Mouse (Mus musculus): Measurements from ENCODE around the gene Rufy3. TPM values are rescaled to one million over a fixed set of nuclear protein-coding genes. Genes with fewer than 3 reads are reported as not detected.

Gene Rufy3
- polyA plus RNA-seq, 1 experiment: 4.9 TPM

DNA sequence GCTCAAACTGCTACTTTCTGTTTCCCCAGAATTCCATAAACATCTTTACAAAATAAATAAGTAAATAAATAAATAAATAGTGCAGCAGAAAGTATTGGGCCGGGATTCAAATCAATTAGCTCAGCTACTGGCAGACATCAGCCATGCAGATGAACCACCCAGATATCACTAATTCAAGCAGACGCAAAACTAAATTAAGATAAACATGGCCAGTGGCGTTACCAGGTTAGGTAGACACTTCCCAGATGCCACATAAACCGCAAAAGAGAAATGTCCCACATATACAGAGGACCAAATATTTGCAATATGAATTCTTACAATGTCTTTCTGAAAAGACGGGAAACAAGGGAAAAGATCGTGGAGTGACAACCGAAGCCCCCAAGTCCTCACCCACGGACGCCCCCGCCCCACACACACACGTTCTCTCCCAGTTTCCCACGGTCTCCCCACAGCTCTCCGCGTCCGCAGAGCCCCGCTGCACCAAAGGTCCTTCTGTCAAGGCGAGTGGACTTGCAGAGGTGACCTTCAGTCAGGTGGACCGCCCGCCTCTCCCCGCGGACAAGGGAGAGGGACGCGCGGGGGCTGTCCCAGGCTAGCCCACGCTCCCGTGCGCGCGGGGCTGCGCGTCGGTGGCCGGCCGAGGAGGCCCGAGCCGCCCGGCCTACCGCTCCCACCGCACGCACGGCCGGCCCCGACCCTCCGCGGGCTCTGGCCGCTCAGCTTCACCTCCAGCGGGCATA, 110.0 kb downstream of the Rufy3 start:
- TF ChIP-seq POLR2A (IDR thresholded peaks at IDR 0.05; ENCODE audit: insufficient read length, low read depth): no peak
- H3K4me3 ChIP-seq: peak overlapping the region; percentile 48
- H3K79me2 ChIP-seq (ENCODE audit: control insufficient read depth, insufficient read depth): peaks cover 15% of the 10 kb centered on the region
- peak overlapping the region; percentile 98 for H3ac ChIP-seq (ENCODE audit: control insufficient read depth, insufficient read length)
- H3K27me3 ChIP-seq (ENCODE audit: control insufficient read depth, insufficient read depth, insufficient read length): no peaks in the 10 kb centered on the region
- peaks cover 5% of the 10 kb centered on the region for H3K36me3 ChIP-seq (ENCODE audit: control insufficient read depth, insufficient read depth)
- H3K4me2 ChIP-seq (ENCODE audit: low read depth): peak overlapping the region; percentile 90

- Histone ChIP-seq H3K79me2 (ENCODE audit: control insufficient read depth, insufficient read depth) (peaks cover 15% of the 10 kb centered on the region), H3ac (ENCODE audit: control insufficient read depth, insufficient read length) (peak within 1 kb of the TSS; percentile 98), H3K4me3 (peak within 1 kb of the TSS; percentile 48), H3K27me3 (ENCODE audit: control insufficient read depth, insufficient read depth, insufficient read length) (no peaks in the 10 kb centered on the region), H3K36me3 (ENCODE audit: control insufficient read depth, insufficient read depth) (peaks cover 4% of the 10 kb centered on the region), H3K4me2 (ENCODE audit: low read depth) (peak within 1 kb of the TSS; percentile 90)
- TF ChIP-seq USF1 (IDR thresholded peaks at IDR 0.05; ENCODE audit: low read depth): no peak
- TF ChIP-seq CEBPB (IDR thresholded peaks at IDR 0.05; ENCODE audit: insufficient read depth, poor library complexity, severe bottlenecking): no peak
- TF ChIP-seq E2F4 (IDR thresholded peaks at IDR 0.05; ENCODE audit: insufficient read depth): no peak
- TF ChIP-seq REST (IDR thresholded peaks at IDR 0.05; ENCODE audit: insufficient read depth, insufficient read length): no peak
- TF ChIP-seq MYOG (IDR thresholded peaks at IDR 0.05; ENCODE audit: control insufficient read depth in 1 of 3, insufficient read depth in 1 of 3, insufficient read length in 2 of 3, low read depth in 2 of 3): peak in 1 of 3 experiments; percentile 23
- peak; percentile 70 for TF ChIP-seq POLR2AphosphoS2 (IDR thresholded peaks at IDR 0.05; ENCODE audit: insufficient read length, low read depth)
- TF ChIP-seq POLR2A (IDR thresholded peaks at IDR 0.05; ENCODE audit: insufficient read length, low read depth): peak; percentile 78
- TF ChIP-seq MYOD1 (IDR thresholded peaks at IDR 0.05; ENCODE audit: control insufficient read depth in 1 of 3, insufficient read length in 2 of 3, low read depth in 2 of 3): no peak
- no peak for TF ChIP-seq TCF12 (IDR thresholded peaks at IDR 0.05; ENCODE audit: insufficient read depth, poor library complexity, severe bottlenecking)
- no peak for TF ChIP-seq TCF3 (IDR thresholded peaks at IDR 0.05; ENCODE audit: insufficient read length, low read depth)
- no peak for TF ChIP-seq MAX (IDR thresholded peaks at IDR 0.05; ENCODE audit: low read depth)
- TF ChIP-seq SRF (IDR thresholded peaks at IDR 0.05; ENCODE audit: control insufficient read depth, insufficient read length, low read depth): no peak
These were observed 110.9 kb downstream of the Rufy3 start, which contains the start of gene Grsf1 for GRCm38 (mm10) chr5:88675443-88676387. TSS of gene Grsf1 (minus strand) at chr5:88676171.

DNA sequence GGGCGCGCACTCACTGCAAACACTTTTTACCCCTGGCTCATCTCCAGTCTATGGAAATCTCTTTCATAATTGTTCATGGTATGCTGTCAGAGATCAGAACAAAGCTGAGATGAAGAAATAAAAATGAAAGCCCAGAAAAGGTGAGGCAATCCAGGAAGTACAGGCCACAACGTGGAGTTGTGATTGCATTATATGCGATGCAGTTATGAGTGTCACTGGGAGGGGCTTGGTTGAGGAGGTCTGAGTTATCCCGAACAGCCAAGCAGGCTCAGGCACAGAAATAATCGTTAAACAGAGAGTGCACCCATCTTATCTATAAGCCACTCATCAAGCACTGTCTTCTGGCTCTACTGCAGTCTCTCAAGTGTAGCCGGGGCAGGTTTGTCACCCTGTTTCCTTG, 114.1 kb downstream of the Rufy3 start:
- Histone ChIP-seq H3K4me3 (no peak overlapping the region), H3K79me2 (ENCODE audit: control insufficient read depth, insufficient read depth) (peaks cover 9% of the 10 kb centered on the region), H3K27me3 (ENCODE audit: control insufficient read depth, insufficient read depth, insufficient read length) (no peaks in the 10 kb centered on the region), H3K4me2 (ENCODE audit: low read depth) (no peak overlapping the region), H3K36me3 (ENCODE audit: control insufficient read depth, insufficient read depth) (no peaks in the 10 kb centered on the region), H3ac (ENCODE audit: control insufficient read depth, insufficient read length) (no peak overlapping the region)
- TF ChIP-seq MAX (IDR thresholded peaks at IDR 0.05; ENCODE audit: low read depth) (no peak), MYOG (IDR thresholded peaks at IDR 0.05; ENCODE audit: control insufficient read depth in 1 of 3, insufficient read depth in 1 of 3, insufficient read length in 2 of 3, low read depth in 2 of 3) (no peak), REST (IDR thresholded peaks at IDR 0.05; ENCODE audit: insufficient read depth, insufficient read length) (no peak), POLR2AphosphoS2 (IDR thresholded peaks at IDR 0.05; ENCODE audit: insufficient read length, low read depth) (no peak), USF1 (IDR thresholded peaks at IDR 0.05; ENCODE audit: low read depth) (no peak), POLR2A (IDR thresholded peaks at IDR 0.05; ENCODE audit: insufficient read length, low read depth) (no peak), MYOD1 (IDR thresholded peaks at IDR 0.05; ENCODE audit: control insufficient read depth in 1 of 3, insufficient read length in 2 of 3, low read depth in 2 of 3) (no peak), TCF3 (IDR thresholded peaks at IDR 0.05; ENCODE audit: insufficient read length, low read depth) (no peak), TCF12 (IDR thresholded peaks at IDR 0.05; ENCODE audit: insufficient read depth, poor library complexity, severe bottlenecking) (no peak), CEBPB (IDR thresholded peaks at IDR 0.05; ENCODE audit: insufficient read depth, poor library complexity, severe bottlenecking) (no peak), E2F4 (IDR thresholded peaks at IDR 0.05; ENCODE audit: insufficient read depth) (no peak), SRF (IDR thresholded peaks at IDR 0.05; ENCODE audit: control insufficient read depth, insufficient read length, low read depth) (no peak)

- no peaks in the 10 kb centered on the region for H3K36me3 ChIP-seq (ENCODE audit: control insufficient read depth, insufficient read depth)
- H3ac ChIP-seq (ENCODE audit: control insufficient read depth, insufficient read length): no peak overlapping the region
- no peak overlapping the region for H3K4me2 ChIP-seq (ENCODE audit: low read depth)
- H3K4me3 ChIP-seq: no peak overlapping the region
- peaks cover 9% of the 10 kb centered on the region for H3K79me2 ChIP-seq (ENCODE audit: control insufficient read depth, insufficient read depth)
- no peaks in the 10 kb centered on the region for H3K27me3 ChIP-seq (ENCODE audit: control insufficient read depth, insufficient read depth, insufficient read length)
- no peak for TF ChIP-seq REST (IDR thresholded peaks at IDR 0.05; ENCODE audit: insufficient read depth, insufficient read length)
- TF ChIP-seq MYOD1 (IDR thresholded peaks at IDR 0.05; ENCODE audit: control insufficient read depth in 1 of 3, insufficient read length in 2 of 3, low read depth in 2 of 3): no peak
- TF ChIP-seq TCF3 (IDR thresholded peaks at IDR 0.05; ENCODE audit: insufficient read length, low read depth): no peak
- TF ChIP-seq USF1 (IDR thresholded peaks at IDR 0.05; ENCODE audit: low read depth): no peak
These were observed 114.5 kb downstream of the Rufy3 start for GRCm38 (mm10) chr5:88679341-88679740.

Data from myocyte (in vitro differentiated cells).